18 mouse cellular contexts compared by ENCODE assay signal in the genomic region with DNA sequence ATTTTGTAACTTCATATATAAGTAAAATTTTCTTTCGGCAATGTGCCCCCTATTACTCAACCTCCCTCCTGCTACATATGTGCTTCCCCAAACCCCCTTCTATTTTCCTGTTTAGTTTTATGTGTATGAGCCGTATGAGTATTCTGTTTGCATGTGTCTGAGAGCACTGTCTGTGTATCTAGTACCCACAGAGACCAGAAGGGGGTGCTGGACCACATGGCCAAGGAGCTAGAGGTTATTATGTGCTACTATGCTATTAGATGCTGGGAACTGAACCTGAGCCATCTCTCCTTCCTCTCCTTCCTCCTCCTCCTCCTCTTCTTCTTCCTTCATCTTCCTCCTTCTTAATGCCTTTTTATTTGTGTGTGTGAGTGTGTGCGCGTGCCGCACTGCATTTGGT. TPM values are rescaled to one million over a fixed set of nuclear protein-coding genes. Genes with fewer than 3 reads are reported as not detected.
DNase-seq lines count a peak whose midpoint lies in the region; ATAC-seq and TF ChIP-seq lines count a peak whose summit lies in the region.
"Had no signal": no experiment of that assay in that cellular context is flagged by ENCODE, and none has a peak within 500 bp of the region (broad histone marks: within the 10 kb centered on the region; RNA-seq: fewer than 3 reads in every experiment).

No protein-coding gene starts in this region.

- peak; percentile 23 for TF ChIP-seq CTCF in heart, adult 2 months (IDR thresholded peaks at IDR 0.05)
- peak; percentile 35 for TF ChIP-seq CTCF in liver, postnatal 0 days (IDR thresholded peaks at IDR 0.05; ENCODE audit: low read depth)

- H3K4me3 ChIP-seq in heart, adult 2 months: no peak overlapping the region
- no peak overlapping the region for H3K4me3 ChIP-seq in liver, postnatal 0 days (ENCODE audit: low read depth, low read length)
- no peak overlapping the region for H3K4me3 ChIP-seq in liver, embryonic 11.5 days (ENCODE audit: low read depth, low read length)
- H3K4me3 ChIP-seq: embryonic facial prominence, embryonic 12.5 days; forebrain, embryonic 10.5 days; heart, embryonic 12.5 days; hindbrain, embryonic 15.5 days had no signal

- TF ChIP-seq POLR2A in heart, adult 2 months (IDR thresholded peaks at IDR 0.05; ENCODE audit: insufficient read depth, low read depth, low read length): no peak

- no peaks in the 10 kb centered on the region for H3K4me1 ChIP-seq in heart, adult 2 months (ENCODE audit: control insufficient read depth, insufficient read depth, low read length)
- no peaks in the 10 kb centered on the region for H3K4me1 ChIP-seq in liver, postnatal 0 days (ENCODE audit: insufficient read depth)
- no peaks in the 10 kb centered on the region for H3K4me1 ChIP-seq in liver, embryonic 11.5 days (replicated peaks; ENCODE audit: control insufficient read depth, insufficient read depth, low read length)
- H3K4me1 ChIP-seq: embryonic facial prominence, embryonic 12.5 days; forebrain, embryonic 10.5 days had no signal

- H3K27me3 ChIP-seq in heart, adult 2 months (ENCODE audit: control insufficient read depth, insufficient read depth, low read length): no peaks in the 10 kb centered on the region
- H3K27me3 ChIP-seq in liver, postnatal 0 days (ENCODE audit: insufficient read depth, low read length): no peaks in the 10 kb centered on the region
- H3K27me3 ChIP-seq in liver, embryonic 11.5 days (replicated peaks; ENCODE audit: control insufficient read depth, insufficient read depth, low read length): no peaks in the 10 kb centered on the region
- H3K27me3 ChIP-seq: embryonic facial prominence, embryonic 12.5 days; heart, embryonic 12.5 days; hindbrain, embryonic 15.5 days had no signal

- no peaks in the 10 kb centered on the region for H3K9me3 ChIP-seq in liver, postnatal 0 days (ENCODE audit: low read length)
- no peaks in the 10 kb centered on the region for H3K9me3 ChIP-seq in liver, embryonic 11.5 days (ENCODE audit: control insufficient read depth, low read length)
- H3K9me3 ChIP-seq: embryonic facial prominence, embryonic 12.5 days; forebrain, embryonic 10.5 days; heart, embryonic 12.5 days; hindbrain, embryonic 15.5 days had no signal

- H3K79me2 ChIP-seq in heart, adult 2 months (replicated peaks; ENCODE audit: control insufficient read depth, insufficient read depth, low read length): no peaks in the 10 kb centered on the region

- H3K4me2 ChIP-seq in liver, postnatal 0 days (ENCODE audit: low read depth, low read length): no peak overlapping the region
- H3K4me2 ChIP-seq in liver, embryonic 11.5 days: no peak overlapping the region
- H3K4me2 ChIP-seq: embryonic facial prominence, embryonic 12.5 days; heart, embryonic 12.5 days; hindbrain, embryonic 15.5 days had no signal

- no peak for TF ChIP-seq EP300 in heart, adult 2 months (IDR thresholded peaks at IDR 0.05; ENCODE audit: insufficient read depth, low read depth, low read length)
- no peak for TF ChIP-seq EP300 in liver, postnatal 0 days (IDR thresholded peaks at IDR 0.05; ENCODE audit: low read depth)

- no peak for DNase-seq in heart, adult 2 months
- no peak for DNase-seq in heart, postnatal 14 days
- DNase-seq in liver, postnatal 0 days: no peak
- DNase-seq in liver, embryonic 11.5 days (ENCODE audit: low spot score): no peak
- DNase-seq in CD4-positive helper T cell, adult 2 months (ENCODE audit: low read depth, low spot score): peak; percentile 3
- DNase-seq in frontal cortex, postnatal 36 days (ENCODE audit: low spot score in 2 of 2): no peak
- no peak for DNase-seq in adrenal gland, adult 8-10 months
- DNase-seq: cerebellum, adult 8-10 months; kidney, postnatal 10 days; lung, postnatal 14 days; thymus, postnatal 36 days had no signal

- intact Hi-C loops in heart, adult 2 months (cut with DNase I): no loop called here
- intact Hi-C loops in heart, postnatal 14 days (cut with DNase I): no loop called here

- H3K36me3 ChIP-seq in heart, adult 2 months (ENCODE audit: control insufficient read depth, insufficient read depth, low read length): no peaks in the 10 kb centered on the region
- H3K36me3 ChIP-seq in liver, postnatal 0 days (replicated peaks; ENCODE audit: insufficient read depth, low read length): no peaks in the 10 kb centered on the region
- H3K36me3 ChIP-seq in liver, embryonic 11.5 days (ENCODE audit: control insufficient read depth, insufficient read depth, low read length): no peaks in the 10 kb centered on the region
- H3K36me3 ChIP-seq: embryonic facial prominence, embryonic 12.5 days; hindbrain, embryonic 15.5 days had no signal

- 81% methylated on average over 5 of the region's 5 CpGs for WGBS in heart, adult 2 months
- WGBS in liver, postnatal 0 days (ENCODE audit: insufficient replicate concordance): 85% methylated on average over 5 of the region's 5 CpGs
- 77% methylated on average over 5 of the region's 5 CpGs for WGBS in liver, embryonic 11.5 days

- no peak for ATAC-seq in liver, postnatal 0 days
- no peak for ATAC-seq in liver, embryonic 11.5 days (replicated peaks; ENCODE audit: low FRiP score)
- 0 out of 2 replicates have a peak, but pooled peaks have one; percentile 45 for ATAC-seq in common myeloid progenitor, adult 5-6 weeks (replicated peaks; ENCODE audit: low read depth, poor library complexity, severe bottlenecking)
- ATAC-seq: midbrain, embryonic 16.5 days had no signal

- no peak overlapping the region for H3K9ac ChIP-seq in heart, adult 2 months (ENCODE audit: low read depth, low read length)
- H3K9ac ChIP-seq in liver, postnatal 0 days (replicated peaks): no peak overlapping the region
- H3K9ac ChIP-seq in liver, embryonic 11.5 days (ENCODE audit: low read depth, low read length): no peak overlapping the region
- H3K9ac ChIP-seq: embryonic facial prominence, embryonic 12.5 days; heart, embryonic 12.5 days; hindbrain, embryonic 15.5 days had no signal

- H3K27ac ChIP-seq in heart, adult 2 months: no peak overlapping the region
- no peak overlapping the region for H3K27ac ChIP-seq in liver, postnatal 0 days (ENCODE audit: low read depth)
- no peak overlapping the region for H3K27ac ChIP-seq in liver, embryonic 11.5 days (ENCODE audit: low read depth, low read length)
- H3K27ac ChIP-seq: embryonic facial prominence, embryonic 12.5 days; forebrain, embryonic 10.5 days; hindbrain, embryonic 15.5 days had no signal

RNA-seq across cellular contexts. Expression of gene Tmem108, which starts 59.2 kb away (rescaled TPM):
- 1 to 10 TPM; 4.6 to 4.7 TPM for total RNA-seq in heart, adult 2 months (2021)
- 8.7 and 9.1 TPM in 2 replicates for polyA plus RNA-seq in heart, adult 2 months (2012; rRNA removed)
- 1 to 10 TPM; 5.4 to 5.7 TPM for total RNA-seq in heart, postnatal 14 days (2021)
- 1.1 and 1.2 TPM in 2 replicates for polyA plus RNA-seq in liver, postnatal 0 days (2015; fragmentation: Nextera tagmentation; extraction: Ambion mirVana)
- polyA plus RNA-seq in liver, embryonic 11.5 days (2014; fragmentation: Nextera tagmentation; extraction: Ambion mirVana): 15.0 and 17.6 TPM in 2 replicates
- total RNA-seq in common myeloid progenitor, adult 5-6 weeks (2017): 0.39 TPM in 1 of 2 replicates, not detected in the other
- 1 to 10 TPM; 3.8 to 6.5 (median 5.1) TPM for total RNA-seq in adrenal gland, adult 8-10 months (2022)
- total RNA-seq: gastrocnemius, adult 8-10 months had no signal
